Mouse (Mus musculus) telencephalon, adult 2 months (tissue): ENCODE measurements around the gene Dpy30.
"Not testable (repeated sequence)": the region's sequence is repeated elsewhere in the genome, so short reads cannot be mapped to it uniquely, and the experiment has no call there.

ENCODE experiments used
- DNase-seq: peaks from one replicate; pipeline ENCODE4 v3.0.0-alpha.2; 2011; ENCODE audit warnings: low read depth, low spot score

Gene Dpy30

GRCm38 (mm10) chr17:74323844-74324243 lies at the start of gene Dpy30:
Gene Dpy30 (minus strand): TSS chr17:74323944.
- no peak for DNase-seq

GRCm38 (mm10) chr17:74363592-74363991 lies 39.8 kb upstream of the Dpy30 start:
- DNase-seq: no peak

- DNase-seq: no peak
Measured at GRCm38 (mm10) chr17:74341151-74341550, 17.4 kb upstream of the Dpy30 start.

GRCm38 (mm10) chr17:74338937-74339804 lies 15.4 kb upstream of the Dpy30 start, which contains the start of gene Spast:
Gene Spast (plus strand): TSS chr17:74338987.
- DNase-seq: no peak

- DNase-seq: peak; percentile 89
Measured at GRCm38 (mm10) chr17:74338225-74338931, 14.6 kb upstream of the Dpy30 start.

- DNase-seq: no peak
Measured at GRCm38 (mm10) chr17:74331049-74331676, 7.4 kb upstream of the Dpy30 start.

- DNase-seq: not testable (repeated sequence)
Measured at GRCm38 (mm10) chr17:74328146-74328545, 4.4 kb upstream of the Dpy30 start.

GRCm38 (mm10) chr17:74327195-74327594 lies 3.5 kb upstream of the Dpy30 start:
- not testable (repeated sequence) for DNase-seq

GRCm38 (mm10) chr17:74322400-74323054 lies 1.2 kb downstream of the Dpy30 start:
- DNase-seq: no peak

- DNase-seq: no peak
Measured at GRCm38 (mm10) chr17:74318721-74319120, 5.0 kb downstream of the Dpy30 start.

- peak; percentile 77 for DNase-seq
Measured at GRCm38 (mm10) chr17:74316309-74316863, 7.4 kb downstream of the Dpy30 start.

GRCm38 (mm10) chr17:74315445-74316308 lies 8.1 kb downstream of the Dpy30 start:
- DNase-seq: no peak

- no peak for DNase-seq
Measured at GRCm38 (mm10) chr17:74306021-74306420, 17.7 kb downstream of the Dpy30 start.

- no peak for DNase-seq
Measured at GRCm38 (mm10) chr17:74305616-74306015, 18.1 kb downstream of the Dpy30 start.

- DNase-seq: no peak
Measured at GRCm38 (mm10) chr17:74304060-74304459, 19.7 kb downstream of the Dpy30 start.

- DNase-seq: no peak
Measured at GRCm38 (mm10) chr17:74300089-74300488, 23.7 kb downstream of the Dpy30 start.

- not testable (repeated sequence) for DNase-seq
Measured at GRCm38 (mm10) chr17:74296991-74297390, 26.8 kb downstream of the Dpy30 start.

GRCm38 (mm10) chr17:74296076-74296823 lies 27.5 kb downstream of the Dpy30 start:
- DNase-seq: no peak
